Mouse (Mus musculus) G1E (cell line): ENCODE data around the gene Efna3.

Experiments used
- CTCF ChIP-seq: IDR thresholded peaks from 2 replicates; pipeline ENCODE4 v1.5.1; 2012; ENCODE audit warnings: low read depth, low read length, inconsistent platforms, mixed read lengths
- POLR2AphosphoS5 ChIP-seq: IDR thresholded peaks from 2 replicates; pipeline ENCODE4 v1.6.1; 2012; ENCODE audit warnings: low read depth, low read length, inconsistent platforms; ENCODE audit not compliant: insufficient replicate concordance
- TAL1 ChIP-seq: conservative IDR thresholded peaks from 2 replicates; pipeline ENCODE4 v1.6.1; 2012; ENCODE audit warnings: low read depth, low read length, inconsistent platforms, mixed read lengths

DNA sequence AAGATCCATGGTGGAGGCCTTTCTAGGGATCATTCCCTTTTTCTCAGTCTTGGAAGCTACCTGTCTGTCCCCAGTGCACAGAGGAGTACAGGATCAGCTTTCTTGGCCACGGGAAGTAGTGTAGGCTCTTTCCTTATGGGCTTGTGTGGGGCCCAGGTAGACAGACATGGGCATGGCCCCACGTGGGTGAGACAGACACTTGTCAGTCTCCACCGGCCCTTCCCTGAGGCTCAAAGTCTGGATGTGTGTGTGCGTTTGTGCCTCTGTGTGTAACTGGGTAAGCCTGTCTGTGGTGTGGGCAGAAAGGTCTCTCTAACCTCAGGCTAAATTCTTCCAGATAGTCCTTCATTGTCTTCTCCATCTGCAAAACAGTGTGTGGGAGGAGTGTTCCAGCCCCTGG lies 17.7 kb downstream of the Efna3 start:
- TF ChIP-seq CTCF, result no peak
- TF ChIP-seq TAL1, result no peak
- no peak for TF ChIP-seq POLR2AphosphoS5
